Mouse (Mus musculus): Measurements from ENCODE around the gene Krt42. TPM values are rescaled to one million over a fixed set of nuclear protein-coding genes. Genes with fewer than 3 reads are reported as not detected.

Gene Krt42
- polyA plus RNA-seq, 1 experiment from 2014 or later, result not detected

DNA sequence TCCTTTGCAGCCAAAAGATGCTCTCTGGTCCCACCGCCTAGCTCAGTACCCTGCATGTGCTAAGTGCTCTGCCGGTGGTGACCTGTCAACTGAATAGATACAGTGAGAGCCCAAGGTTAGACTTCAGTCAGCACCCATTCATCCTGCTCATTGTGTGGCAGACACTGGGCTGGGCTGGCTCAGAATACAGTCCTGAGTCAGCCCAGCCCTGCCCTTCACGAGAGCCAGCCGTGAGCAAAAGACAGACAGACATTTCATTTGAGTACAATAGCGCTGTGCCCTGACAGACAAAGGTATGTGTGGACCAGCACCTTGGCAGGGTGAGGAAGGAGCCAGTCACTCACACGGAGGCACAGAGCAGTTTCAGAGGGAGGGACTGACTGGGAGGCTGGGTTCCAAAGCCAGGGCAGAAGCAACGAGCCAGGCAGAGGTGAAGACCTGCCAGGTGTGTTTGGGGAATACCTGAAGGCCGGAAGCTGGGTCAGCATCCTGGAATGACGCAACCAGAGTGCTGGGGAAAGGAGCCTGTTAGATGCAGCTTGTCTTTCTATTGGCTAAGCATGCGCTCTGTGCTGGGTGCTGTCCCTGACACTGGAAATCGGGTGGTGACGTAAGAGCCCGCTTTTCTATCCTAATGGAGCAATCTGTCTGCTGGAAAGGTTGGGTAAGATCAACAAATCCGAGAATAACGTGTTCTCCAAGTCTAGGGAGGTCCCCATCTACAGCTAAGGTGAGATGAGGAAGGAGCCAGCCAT, 8.2 kb upstream of the Krt42 start:
- Histone ChIP-seq H3K27me3 (0 out of 2 replicates have a peak, but pooled peaks cover 4% of the 10 kb centered on the region), H3K9ac (no peak overlapping the region), H3K27ac (replicated peaks) (no peak overlapping the region), H3K36me3 (replicated peaks) (no peaks in the 10 kb centered on the region), H3K4me1 (replicated peaks) (no peaks in the 10 kb centered on the region), H3K9me3 (replicated peaks) (no peaks in the 10 kb centered on the region), H3K4me3 (replicated peaks) (no peak overlapping the region), H3K4me2 (no peak overlapping the region)
- ATAC-seq (ENCODE audit: insufficient read depth), result no peak
- whole genome bisulfite sequencing (ENCODE audit: insufficient replicate concordance), result 51% methylated on average over 15 of the region's 15 CpGs

DNA sequence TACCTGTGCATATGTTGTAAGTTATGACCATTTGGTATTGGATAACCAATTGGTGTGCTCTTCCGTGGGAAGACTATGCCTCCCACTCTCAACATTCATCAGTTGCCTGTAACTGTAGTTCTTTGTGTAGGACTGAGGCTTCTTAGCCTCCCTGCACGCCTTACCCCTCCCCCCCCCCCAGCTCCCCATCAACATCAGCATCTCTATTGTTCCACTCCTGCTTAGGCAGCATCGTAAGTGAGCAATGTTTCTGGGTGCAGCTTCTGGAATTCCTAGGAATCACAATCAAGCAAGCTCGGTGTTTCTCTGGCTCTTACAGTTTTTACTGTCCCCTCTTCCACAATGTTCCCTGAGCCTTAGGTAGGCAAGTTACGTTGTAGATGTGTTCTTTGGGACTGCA, 5.8 kb upstream of the Krt42 start:
- H3K36me3 ChIP-seq (replicated peaks), result no peaks in the 10 kb centered on the region
- ATAC-seq (ENCODE audit: insufficient read depth), result no peak
- WGBS (ENCODE audit: insufficient replicate concordance), result 51% methylated on average over 5 of the region's 5 CpGs
- H3K9ac ChIP-seq, result no peak overlapping the region
- H3K4me2 ChIP-seq, result no peak overlapping the region
- no peak overlapping the region for H3K27ac ChIP-seq (replicated peaks)
- H3K4me1 ChIP-seq (replicated peaks), result no peaks in the 10 kb centered on the region
- H3K9me3 ChIP-seq (replicated peaks), result no peaks in the 10 kb centered on the region
- H3K27me3 ChIP-seq, result no peaks in the 10 kb centered on the region
- H3K4me3 ChIP-seq (replicated peaks), result no peak overlapping the region

DNA sequence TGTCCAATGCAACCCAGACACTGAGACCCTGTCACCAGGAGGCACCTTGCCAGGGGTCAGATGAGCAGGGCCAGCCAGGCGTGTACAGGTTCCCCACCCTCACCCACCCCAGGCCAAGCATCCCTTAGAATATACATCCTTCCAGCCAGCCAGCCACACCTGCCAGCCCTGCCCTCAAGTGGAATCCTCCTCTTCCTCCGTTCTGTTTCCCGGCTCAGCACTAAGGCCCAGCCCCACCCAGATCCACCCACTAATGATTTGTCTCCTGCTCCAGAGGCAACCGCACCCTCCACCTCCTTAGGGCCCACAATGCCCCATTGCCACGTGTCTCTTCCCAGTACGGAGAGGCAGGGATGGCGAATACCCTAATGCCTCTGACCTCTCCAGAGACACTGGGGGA, 5.0 kb upstream of the Krt42 start:
- Histone ChIP-seq H3K36me3 (replicated peaks) (no peaks in the 10 kb centered on the region), H3K27me3 (no peaks in the 10 kb centered on the region), H3K4me3 (replicated peaks) (no peak overlapping the region), H3K4me1 (replicated peaks) (no peaks in the 10 kb centered on the region), H3K9me3 (replicated peaks) (no peaks in the 10 kb centered on the region), H3K9ac (no peak overlapping the region), H3K4me2 (no peak overlapping the region), H3K27ac (replicated peaks) (no peak overlapping the region)
- ATAC-seq (ENCODE audit: insufficient read depth), result no peak
- 64% methylated on average over 7 of the region's 7 CpGs for WGBS (ENCODE audit: insufficient replicate concordance)

GRCm38 (mm10) chr11:100271878-100272277, 2.2 kb upstream of the Krt42 start:
- WGBS (ENCODE audit: insufficient replicate concordance), result 52% methylated on average over 1 of the region's 1 CpGs
- ATAC-seq (ENCODE audit: insufficient read depth), result no peak
- Histone ChIP-seq H3K27me3 (no peaks in the 10 kb centered on the region), H3K27ac (replicated peaks) (no peak overlapping the region), H3K36me3 (replicated peaks) (no peaks in the 10 kb centered on the region), H3K9ac (no peak overlapping the region), H3K4me1 (replicated peaks) (no peaks in the 10 kb centered on the region), H3K9me3 (replicated peaks) (no peaks in the 10 kb centered on the region), H3K4me2 (no peak overlapping the region), H3K4me3 (replicated peaks) (no peak overlapping the region)

DNA sequence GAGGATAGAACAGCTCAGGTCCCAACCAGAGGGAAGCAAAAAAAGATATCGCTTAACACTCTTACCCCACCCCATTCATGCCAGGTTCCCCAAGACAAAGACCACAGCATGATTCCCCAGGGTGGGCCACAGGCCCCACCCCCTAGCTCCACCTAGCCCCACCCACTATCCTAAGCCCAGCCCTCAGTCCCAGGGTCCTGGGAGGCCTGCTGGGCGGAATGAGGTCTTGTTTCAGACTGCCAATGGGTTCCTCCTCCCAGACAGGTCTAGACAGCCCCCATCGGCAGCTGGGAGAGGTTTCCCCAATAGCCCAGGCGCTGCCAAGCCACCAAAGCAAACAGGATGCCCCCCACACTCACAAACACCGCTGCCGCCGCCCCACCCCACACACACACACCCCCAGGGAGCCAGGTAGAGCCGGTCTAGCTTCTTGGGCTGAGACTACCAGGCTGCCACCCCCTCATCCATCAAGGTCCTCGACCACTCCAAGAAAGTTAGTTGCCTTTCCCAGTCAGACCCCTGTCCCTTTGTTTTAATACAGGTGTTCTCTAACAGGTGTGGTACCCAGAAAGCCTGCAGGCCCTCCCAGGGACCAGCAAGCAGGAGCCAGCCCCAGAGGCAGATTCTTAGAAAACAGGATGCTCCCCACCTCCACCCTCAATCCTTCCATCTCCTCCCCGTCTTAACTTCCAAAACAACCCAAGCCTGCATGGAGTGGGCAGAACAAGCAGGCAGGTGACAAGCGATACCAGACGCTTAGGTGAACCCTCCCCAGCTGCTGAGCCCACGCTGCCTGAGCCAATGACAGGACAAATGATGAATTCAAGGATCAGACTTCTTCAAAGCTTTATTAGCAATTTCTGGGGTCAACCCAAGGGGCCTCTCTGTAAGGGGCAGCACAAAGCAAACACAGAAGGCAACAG, 7.4 kb downstream of the Krt42 start:
- no peaks in the 10 kb centered on the region for H3K4me1 ChIP-seq (replicated peaks)
- no peak overlapping the region for H3K4me2 ChIP-seq
- no peaks in the 10 kb centered on the region for H3K36me3 ChIP-seq (replicated peaks)
- H3K9me3 ChIP-seq (replicated peaks), result no peaks in the 10 kb centered on the region
- H3K27me3 ChIP-seq, result no peaks in the 10 kb centered on the region
- WGBS (ENCODE audit: insufficient replicate concordance), result 22% methylated on average over 13 of the region's 13 CpGs
- no peak overlapping the region for H3K4me3 ChIP-seq (replicated peaks)
- H3K27ac ChIP-seq (replicated peaks), result no peak overlapping the region
- ATAC-seq (ENCODE audit: insufficient read depth), result no peak
- no peak overlapping the region for H3K9ac ChIP-seq

- no peak for ATAC-seq (ENCODE audit: insufficient read depth)
- Histone ChIP-seq H3K27me3 (no peaks in the 10 kb centered on the region), H3K4me1 (replicated peaks) (no peaks in the 10 kb centered on the region), H3K27ac (replicated peaks) (no peak overlapping the region), H3K9ac (no peak overlapping the region), H3K36me3 (replicated peaks) (no peaks in the 10 kb centered on the region), H3K4me2 (no peak overlapping the region), H3K9me3 (replicated peaks) (no peaks in the 10 kb centered on the region), H3K4me3 (replicated peaks) (no peak overlapping the region)
- 67% methylated on average over 9 of the region's 9 CpGs for WGBS (ENCODE audit: insufficient replicate concordance)
Measured at GRCm38 (mm10) chr11:100261235-100261605, 8.5 kb downstream of the Krt42 start.

DNA sequence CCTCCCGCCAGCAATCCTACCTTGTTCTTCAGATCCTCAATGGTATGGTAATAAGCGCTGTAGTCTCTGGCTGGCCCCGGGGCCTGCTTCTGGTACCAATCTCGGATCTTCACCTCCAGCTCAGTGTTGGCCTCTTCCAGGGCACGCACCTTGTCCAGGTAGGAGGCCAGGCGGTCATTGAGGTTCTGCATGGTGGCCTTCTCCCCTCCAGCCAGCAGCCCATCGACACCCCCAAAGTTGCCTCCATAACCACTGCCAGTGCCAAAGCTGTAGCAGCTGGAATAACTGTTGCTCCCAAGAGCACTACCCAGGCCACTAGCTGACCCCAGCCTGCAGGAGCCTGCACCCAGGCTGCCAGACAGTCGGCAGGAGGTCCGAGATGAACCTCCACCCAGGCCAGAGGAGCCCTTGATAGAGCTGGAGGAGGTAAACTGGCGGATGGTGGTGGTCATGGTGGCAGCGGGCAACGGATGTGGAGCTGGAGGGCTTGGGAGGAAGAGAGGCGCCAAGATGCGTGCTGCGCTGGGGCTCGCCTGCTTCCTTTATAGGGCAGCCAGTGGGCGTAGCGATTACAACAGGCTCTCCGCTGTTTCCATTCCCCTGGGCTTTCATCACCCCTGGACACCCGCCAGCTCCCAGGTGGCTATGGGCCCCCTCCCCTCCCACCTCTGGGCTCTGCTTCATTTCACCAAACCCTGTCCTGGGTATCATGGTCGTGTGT, 9.0 kb downstream of the Krt42 start, which contains the start of gene Krt17:
TSS of gene Krt17 (minus strand) at position 516 of the 721 bp plus-strand sequence.
- Histone ChIP-seq H3K27ac (replicated peaks) (no peak within 1 kb of the TSS), H3K4me2 (no peak within 1 kb of the TSS)

GRCm38 (mm10) chr11:100259079-100259478, 10.6 kb downstream of the Krt42 start:
- no peak for ATAC-seq (ENCODE audit: insufficient read depth)
- H3K4me2 ChIP-seq, result no peak overlapping the region
- H3K9me3 ChIP-seq (replicated peaks), result no peaks in the 10 kb centered on the region
- H3K4me3 ChIP-seq (replicated peaks), result no peak overlapping the region
- H3K4me1 ChIP-seq (replicated peaks), result no peaks in the 10 kb centered on the region
- 79% methylated on average over 9 of the region's 9 CpGs for WGBS (ENCODE audit: insufficient replicate concordance)
- no peak overlapping the region for H3K9ac ChIP-seq
- no peaks in the 10 kb centered on the region for H3K36me3 ChIP-seq (replicated peaks)
- no peak overlapping the region for H3K27ac ChIP-seq (replicated peaks)
- H3K27me3 ChIP-seq, result no peaks in the 10 kb centered on the region

More for the DNA sequence above, 9.0 kb downstream of the Krt42 start, which contains the start of gene Krt17:
- H3K9me3 ChIP-seq (replicated peaks), result no peaks in the 10 kb centered on the region
- no peak for ATAC-seq (ENCODE audit: insufficient read depth)
- no peaks in the 10 kb centered on the region for H3K36me3 ChIP-seq (replicated peaks)
- H3K4me3 ChIP-seq (replicated peaks), result no peak within 1 kb of the TSS
- 63% methylated on average over 21 of the region's 21 CpGs for WGBS (ENCODE audit: insufficient replicate concordance)
- no peak within 1 kb of the TSS for H3K9ac ChIP-seq
- H3K4me1 ChIP-seq (replicated peaks), result no peaks in the 10 kb centered on the region
- no peaks in the 10 kb centered on the region for H3K27me3 ChIP-seq

DNA sequence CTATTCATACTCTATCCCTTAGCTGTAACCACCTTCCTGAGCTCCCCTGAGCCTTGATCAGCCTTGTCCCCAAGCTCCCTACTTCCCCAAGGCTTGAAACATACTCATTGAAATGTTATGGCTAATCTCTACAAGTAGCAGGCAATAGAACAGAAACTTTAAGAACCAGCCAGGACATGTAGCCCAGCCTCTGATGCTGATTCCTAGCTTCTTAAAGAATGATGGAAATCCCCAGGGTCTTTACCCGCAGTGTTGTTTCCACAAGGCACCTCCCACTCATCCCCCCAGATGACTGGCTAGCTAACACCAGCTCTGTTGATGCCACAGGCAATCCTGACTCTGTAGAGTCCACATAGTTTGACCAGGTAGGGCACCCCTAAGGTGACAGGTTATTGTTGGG, 11.7 kb downstream of the Krt42 start:
- Histone ChIP-seq H3K27ac (replicated peaks) (no peak overlapping the region), H3K4me1 (replicated peaks) (no peaks in the 10 kb centered on the region), H3K27me3 (no peaks in the 10 kb centered on the region), H3K9ac (no peak overlapping the region), H3K4me2 (no peak overlapping the region), H3K36me3 (replicated peaks) (no peaks in the 10 kb centered on the region), H3K9me3 (replicated peaks) (no peaks in the 10 kb centered on the region), H3K4me3 (replicated peaks) (no peak overlapping the region)
- ATAC-seq (ENCODE audit: insufficient read depth), result no peak
- 58% methylated on average over 1 of the region's 1 CpGs for WGBS (ENCODE audit: insufficient replicate concordance)

GRCm38 (mm10) chr11:100255514-100255913, 14.2 kb downstream of the Krt42 start:
- H3K9me3 ChIP-seq (replicated peaks), result no peaks in the 10 kb centered on the region
- no peaks in the 10 kb centered on the region for H3K4me1 ChIP-seq (replicated peaks)
- H3K27ac ChIP-seq (replicated peaks), result no peak overlapping the region
- no peaks in the 10 kb centered on the region for H3K36me3 ChIP-seq (replicated peaks)
- ATAC-seq (ENCODE audit: insufficient read depth), result no peak
- H3K9ac ChIP-seq, result no peak overlapping the region
- WGBS (ENCODE audit: insufficient replicate concordance), result 73% methylated on average over 6 of the region's 6 CpGs
- H3K4me3 ChIP-seq (replicated peaks), result no peak overlapping the region
- no peaks in the 10 kb centered on the region for H3K27me3 ChIP-seq
- H3K4me2 ChIP-seq, result no peak overlapping the region

Data from liver, embryonic 15.5 days (tissue).